Mouse (Mus musculus): ENCODE results near the gene Antxr1. TPM values are rescaled to one million over a fixed set of nuclear protein-coding genes. Genes with fewer than 3 reads are reported as not detected.

Gene Antxr1
- total and polyA plus RNA-seq, 3 experiments: 0.16 to 0.23 (median 0.21) TPM

- no peaks in the 10 kb centered on the region for H3K27me3 ChIP-seq (replicated peaks)
- H3K36me3 ChIP-seq (replicated peaks in 1 of 2; ENCODE audit: control insufficient read depth in 1 of 2, insufficient read depth in 1 of 2, low read length in 1 of 2): no peaks in the 10 kb centered on the region
- H3K27ac ChIP-seq (ENCODE audit: insufficient read depth, low read depth): no peak overlapping the region
- no peaks in the 10 kb centered on the region for H3K79me2 ChIP-seq (replicated peaks; ENCODE audit: control insufficient read depth, extremely low read depth, insufficient read depth, poor library complexity, severe bottlenecking)
- H3K4me2 ChIP-seq (ENCODE audit: insufficient read depth, low read depth, poor library complexity, severe bottlenecking): no peak overlapping the region
- no peak overlapping the region for H3K4me3 ChIP-seq (replicated peaks in 1 of 3; ENCODE audit: low read depth in 2 of 3, low read length in 2 of 3, poor library complexity in 1 of 3)
- TF ChIP-seq RAD21 (IDR thresholded peaks at IDR 0.05; ENCODE audit: low read depth, low read length) (no peak), CHD2 (IDR thresholded peaks at IDR 0.05; ENCODE audit: low read length) (no peak), TCF12 (IDR thresholded peaks at IDR 0.05; ENCODE audit: low read depth, low read length) (no peak), MEF2A (IDR thresholded peaks at IDR 0.05; ENCODE audit: borderline replicate concordance, low read depth, low read length) (no peak), SMC3 (IDR thresholded peaks at IDR 0.05; ENCODE audit: low read depth, low read length) (no peak), USF1 (IDR thresholded peaks at IDR 0.05; ENCODE audit: low read depth, low read length) (no peak), CHD1 (IDR thresholded peaks at IDR 0.05; ENCODE audit: low read depth, low read length) (no peak), IRF4 (IDR thresholded peaks at IDR 0.05; ENCODE audit: low read depth, low read length) (no peak), ZNF384 (IDR thresholded peaks at IDR 0.05; ENCODE audit: low read depth, low read length) (no peak), UBTF (IDR thresholded peaks at IDR 0.05; ENCODE audit: low read depth, low read length) (no peak), E2F4 (IDR thresholded peaks at IDR 0.05; ENCODE audit: insufficient replicate concordance, low read depth, low read length) (no peak)
- in situ Hi-C loops (cut with MboI; ENCODE audit: low pct_ligation_motif_present, low pct_unique_long_range_greater_than_20kb, low sequenced_read_pairs) (no loop called here), dilution Hi-C loops (cut with MboI; ENCODE audit: extremely low pct_ligation_motif_present, extremely low pct_unique_long_range_greater_than_20kb, low sequenced_read_pairs) (no loop called here)
- no peak overlapping the region for H3K9ac ChIP-seq (ENCODE audit: insufficient read depth, low read depth)
- no peak for DNase-seq (ENCODE audit: extremely low read depth)
- no peaks in the 10 kb centered on the region for H3K9me3 ChIP-seq (replicated peaks; ENCODE audit: low read length)
- peaks cover 4 to 9% of the 10 kb centered on the region in 2 experiments for H3K4me1 ChIP-seq (ENCODE audit: control insufficient read depth in 1 of 2, insufficient read depth in 2 of 2)
Measured at GRCm38 (mm10) chr6:87250701-87251100, 84.9 kb downstream of the Antxr1 start.

GRCm38 (mm10) chr6:87248226-87248834 lies 87.3 kb downstream of the Antxr1 start:
- Histone ChIP-seq H3K36me3 (replicated peaks in 1 of 2; ENCODE audit: control insufficient read depth in 1 of 2, insufficient read depth in 1 of 2, low read length in 1 of 2) (no peaks in the 10 kb centered on the region), H3K4me1 (ENCODE audit: control insufficient read depth in 1 of 2, insufficient read depth in 2 of 2) (no peaks in the 10 kb centered on the region), H3K27me3 (replicated peaks) (no peaks in the 10 kb centered on the region), H3K27ac (ENCODE audit: insufficient read depth, low read depth) (no peak overlapping the region), H3K9ac (ENCODE audit: insufficient read depth, low read depth) (no peak overlapping the region), H3K4me3 (replicated peaks in 1 of 3; ENCODE audit: low read depth in 2 of 3, low read length in 2 of 3, poor library complexity in 1 of 3) (no peak overlapping the region), H3K4me2 (ENCODE audit: insufficient read depth, low read depth, poor library complexity, severe bottlenecking) (no peak overlapping the region), H3K9me3 (replicated peaks; ENCODE audit: low read length) (no peaks in the 10 kb centered on the region), H3K79me2 (replicated peaks; ENCODE audit: control insufficient read depth, extremely low read depth, insufficient read depth, poor library complexity, severe bottlenecking) (no peaks in the 10 kb centered on the region)
- dilution Hi-C loops (cut with MboI; ENCODE audit: extremely low pct_ligation_motif_present, extremely low pct_unique_long_range_greater_than_20kb, low sequenced_read_pairs) (no loop called here), in situ Hi-C loops (cut with MboI; ENCODE audit: low pct_ligation_motif_present, low pct_unique_long_range_greater_than_20kb, low sequenced_read_pairs) (no loop called here)
- no peak for TF ChIP-seq ZMIZ1 (IDR thresholded peaks at IDR 0.05; ENCODE audit: low read depth, low read length)
- no peak for TF ChIP-seq GABPA (IDR thresholded peaks at IDR 0.05; ENCODE audit: insufficient replicate concordance, low read depth, low read length)
- TF ChIP-seq UBTF (IDR thresholded peaks at IDR 0.05; ENCODE audit: low read depth, low read length): no peak
- no peak for DNase-seq (ENCODE audit: extremely low read depth)
